Mouse (Mus musculus): ENCODE measurements around the gene Slc16a11. TPM values are rescaled to one million over a fixed set of nuclear protein-coding genes. Genes with fewer than 3 reads are reported as not detected.

Slc16a11 gene
- polyA plus RNA-seq, 1 experiment from 2014 or later: 8.1 TPM

DNA sequence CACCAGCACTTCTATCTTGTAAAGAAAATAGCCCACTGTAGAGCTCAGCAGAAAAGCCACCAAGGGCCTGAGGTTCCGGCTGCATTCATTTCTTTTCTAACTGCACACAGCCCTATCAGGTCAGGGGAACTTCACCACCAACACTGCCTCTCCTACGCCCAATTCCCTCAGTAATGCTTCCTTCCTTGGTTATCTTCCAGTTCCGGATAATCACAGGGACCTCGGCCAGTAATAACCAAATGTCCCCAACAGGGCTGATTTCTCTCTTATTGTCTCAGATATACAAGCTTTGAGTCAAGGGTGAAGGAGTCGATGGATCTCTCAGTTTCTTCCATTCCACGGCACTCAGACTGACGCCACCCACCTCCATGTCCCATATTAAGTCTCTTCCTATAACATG lies 5.3 kb upstream of the Slc16a11 start:
- Histone ChIP-seq H3K36me3 (no peaks in the 10 kb centered on the region), H3K27me3 (peaks cover 4% of the 10 kb centered on the region; the same call in 1 of the 2 replicates), H3K9ac (no peak overlapping the region)

DNA sequence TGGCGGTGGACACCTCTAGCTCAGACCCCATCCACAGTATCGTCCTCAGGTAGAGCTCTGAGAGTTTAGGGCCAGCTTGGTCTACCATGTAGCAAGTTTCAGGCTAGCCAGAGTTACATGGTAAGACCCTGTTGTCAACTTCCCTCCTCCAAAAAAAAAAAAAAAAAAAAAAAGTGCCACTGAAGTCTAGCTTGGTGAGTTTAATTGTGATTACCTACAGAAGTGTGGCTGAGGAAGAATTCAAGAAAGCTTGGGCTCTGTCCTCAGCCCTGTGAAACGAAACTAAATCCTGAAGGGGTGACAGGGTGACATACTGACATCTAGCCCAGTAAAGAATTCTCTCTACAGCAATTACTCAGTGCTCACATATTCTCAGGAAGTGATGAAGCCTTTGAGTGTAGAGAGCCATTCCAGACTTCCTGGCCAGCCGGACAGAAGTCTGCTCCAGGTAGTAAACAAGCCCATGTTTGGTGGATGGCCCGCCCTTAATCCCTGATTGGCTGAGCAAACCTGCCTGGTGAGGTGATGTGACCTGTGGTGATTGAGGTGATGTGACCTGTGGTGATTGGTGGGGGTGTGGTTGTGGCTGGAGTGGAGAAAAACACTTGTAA lies 3.7 kb upstream of the Slc16a11 start:
- Histone ChIP-seq H3K9me3 (no peaks in the 10 kb centered on the region), H3K4me2 (no peak overlapping the region), H3K27ac (replicated peaks) (no peak overlapping the region), H3K4me1 (replicated peaks) (peaks cover 8% of the 10 kb centered on the region), H3K9ac (no peak overlapping the region), H3K4me3 (no peak overlapping the region), H3K36me3 (no peaks in the 10 kb centered on the region), H3K27me3 (peaks cover 8% of the 10 kb centered on the region; the same call in 1 of the 2 replicates)
- WGBS: 83% methylated on average over 5 of the region's 5 CpGs
- no peak for ATAC-seq (ENCODE audit: low FRiP score, low read depth)

More for the DNA sequence above, 5.3 kb upstream of the Slc16a11 start:
- no peaks in the 10 kb centered on the region for H3K4me1 ChIP-seq (replicated peaks)
- no peak for ATAC-seq (ENCODE audit: low FRiP score, low read depth)
- 90% methylated on average over 7 of the region's 7 CpGs for WGBS
- no peak overlapping the region for H3K4me3 ChIP-seq
- no peak overlapping the region for H3K4me2 ChIP-seq
- H3K9me3 ChIP-seq: no peaks in the 10 kb centered on the region
- no peak overlapping the region for H3K27ac ChIP-seq (replicated peaks)

DNA sequence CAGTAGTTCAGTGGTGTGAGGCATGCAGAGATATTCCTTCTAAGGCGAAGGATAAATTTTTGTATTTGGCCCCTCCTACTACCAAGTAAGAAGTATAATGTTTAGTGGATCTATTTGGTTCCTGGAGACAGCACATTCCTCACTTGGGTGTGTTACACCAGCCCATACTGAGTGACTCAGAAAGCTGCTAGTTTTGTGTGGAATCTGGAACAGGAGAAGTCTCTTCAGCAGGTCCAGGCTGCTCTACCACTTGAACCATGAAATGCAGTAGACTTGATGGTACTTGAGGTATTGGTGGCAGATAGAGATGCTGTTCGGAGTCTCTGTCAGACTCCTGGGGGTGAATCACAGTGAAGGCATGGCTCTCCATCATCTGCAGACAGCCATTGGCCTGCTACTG lies 1.9 kb upstream of the Slc16a11 start:
- 94% methylated on average over 2 of the region's 2 CpGs for WGBS
- Histone ChIP-seq H3K4me3 (no peak overlapping the region), H3K4me2 (no peak overlapping the region), H3K27me3 (peaks cover 24% of the 10 kb centered on the region), H3K9me3 (no peaks in the 10 kb centered on the region), H3K27ac (replicated peaks) (no peak overlapping the region), H3K36me3 (no peaks in the 10 kb centered on the region), H3K9ac (no peak overlapping the region), H3K4me1 (replicated peaks) (peaks cover 26% of the 10 kb centered on the region)
- ATAC-seq (ENCODE audit: low FRiP score, low read depth): no peak

DNA sequence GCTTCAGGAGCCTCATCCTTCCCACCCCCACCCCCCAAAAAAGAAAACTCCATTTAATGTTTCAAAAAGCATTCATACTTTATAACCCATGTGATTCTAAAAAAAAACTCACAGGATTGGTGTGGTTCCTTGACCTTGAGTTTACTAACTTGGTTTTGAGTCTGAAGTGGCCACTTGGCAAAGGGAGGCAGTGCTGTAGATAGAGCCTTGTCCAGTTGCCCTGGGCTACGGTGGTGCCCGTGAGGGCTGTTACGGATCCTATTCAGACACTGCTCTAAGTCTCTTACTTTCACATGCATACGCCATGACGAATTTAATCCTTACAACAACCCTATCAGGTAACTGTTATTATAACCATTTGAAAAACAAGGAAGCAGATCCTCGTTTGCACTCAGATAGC lies 580 bp upstream of the Slc16a11 start:
- no peak for ATAC-seq (ENCODE audit: low FRiP score, low read depth)
- H3K36me3 ChIP-seq: peaks cover 2% of the 10 kb centered on the region; the same call in 1 of the 2 replicates
- H3K4me3 ChIP-seq: no peak overlapping the region
- H3K9me3 ChIP-seq: no peaks in the 10 kb centered on the region
- 78% methylated on average over 6 of the region's 6 CpGs for WGBS
- H3K4me1 ChIP-seq (replicated peaks): peaks cover 26% of the 10 kb centered on the region
- no peak overlapping the region for H3K4me2 ChIP-seq
- H3K9ac ChIP-seq: no peak overlapping the region
- H3K27me3 ChIP-seq: peaks cover 37% of the 10 kb centered on the region
- H3K27ac ChIP-seq (replicated peaks): no peak overlapping the region

DNA sequence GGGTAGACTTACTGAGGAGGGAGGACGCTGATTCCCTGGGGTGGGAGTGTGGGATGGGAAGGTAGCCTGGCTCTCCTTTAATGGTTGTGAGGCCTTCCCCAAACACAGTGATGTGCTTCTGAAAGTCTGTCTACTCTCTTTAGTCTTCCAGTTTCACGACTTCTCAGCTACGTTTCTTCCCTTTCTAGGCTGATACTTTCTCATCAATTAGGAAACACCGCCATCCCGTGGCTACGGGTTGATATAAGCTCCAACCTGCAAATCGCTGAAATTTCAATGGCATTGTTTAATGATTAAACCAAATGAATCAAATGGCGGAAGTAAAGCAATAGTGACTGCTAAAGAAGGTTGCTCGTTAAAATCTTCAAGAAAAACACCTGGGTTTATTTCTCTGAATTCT lies 344 bp downstream of the Slc16a11 start:
- no peak overlapping the region for H3K27ac ChIP-seq (replicated peaks)
- no peak overlapping the region for H3K9ac ChIP-seq
- peak overlapping the region; percentile 84; the same call in 1 of the 2 replicates for H3K4me2 ChIP-seq
- H3K9me3 ChIP-seq: no peaks in the 10 kb centered on the region
- H3K4me1 ChIP-seq (replicated peaks): peaks cover 26% of the 10 kb centered on the region
- H3K36me3 ChIP-seq: peaks cover 6% of the 10 kb centered on the region; the same call in 1 of the 2 replicates
- no peak overlapping the region for H3K4me3 ChIP-seq
- WGBS: 9% methylated on average over 9 of the region's 9 CpGs
- peaks cover 39% of the 10 kb centered on the region for H3K27me3 ChIP-seq
- ATAC-seq (ENCODE audit: low FRiP score, low read depth): no peak

DNA sequence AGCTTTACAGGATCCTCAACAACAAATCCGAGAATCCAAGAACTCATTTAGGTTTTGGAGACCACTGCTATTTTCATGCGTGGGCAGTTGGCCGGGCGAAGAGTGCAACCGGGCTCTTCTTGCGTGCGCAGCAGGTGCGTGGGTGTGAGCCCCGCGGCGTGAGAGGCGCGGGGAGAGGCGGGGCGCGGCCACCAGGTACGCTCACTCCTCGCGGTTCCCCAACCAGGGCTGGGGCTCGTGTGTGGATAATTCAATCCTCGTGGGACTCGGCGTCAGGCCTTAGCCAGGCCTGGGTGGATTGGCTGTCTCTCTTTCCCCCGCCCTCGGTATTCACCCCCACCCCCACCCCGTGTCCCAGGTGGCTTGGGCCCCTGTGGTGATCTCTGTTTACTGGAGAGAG lies 1.2 kb downstream of the Slc16a11 start:
- Histone ChIP-seq H3K9me3 (no peaks in the 10 kb centered on the region), H3K4me2 (peak overlapping the region; percentile 84), H3K9ac (peak overlapping the region; percentile 44), H3K36me3 (peaks cover 6% of the 10 kb centered on the region; the same call in 1 of the 2 replicates), H3K27me3 (peaks cover 39% of the 10 kb centered on the region), H3K4me1 (replicated peaks) (peaks cover 32% of the 10 kb centered on the region), H3K27ac (replicated peaks) (no peak overlapping the region), H3K4me3 (peak overlapping the region; percentile 42)
- WGBS: 8% methylated on average over 23 of the region's 26 CpGs
- peak; percentile 17; the same call in 1 of the 2 replicates for ATAC-seq (ENCODE audit: low FRiP score, low read depth)

DNA sequence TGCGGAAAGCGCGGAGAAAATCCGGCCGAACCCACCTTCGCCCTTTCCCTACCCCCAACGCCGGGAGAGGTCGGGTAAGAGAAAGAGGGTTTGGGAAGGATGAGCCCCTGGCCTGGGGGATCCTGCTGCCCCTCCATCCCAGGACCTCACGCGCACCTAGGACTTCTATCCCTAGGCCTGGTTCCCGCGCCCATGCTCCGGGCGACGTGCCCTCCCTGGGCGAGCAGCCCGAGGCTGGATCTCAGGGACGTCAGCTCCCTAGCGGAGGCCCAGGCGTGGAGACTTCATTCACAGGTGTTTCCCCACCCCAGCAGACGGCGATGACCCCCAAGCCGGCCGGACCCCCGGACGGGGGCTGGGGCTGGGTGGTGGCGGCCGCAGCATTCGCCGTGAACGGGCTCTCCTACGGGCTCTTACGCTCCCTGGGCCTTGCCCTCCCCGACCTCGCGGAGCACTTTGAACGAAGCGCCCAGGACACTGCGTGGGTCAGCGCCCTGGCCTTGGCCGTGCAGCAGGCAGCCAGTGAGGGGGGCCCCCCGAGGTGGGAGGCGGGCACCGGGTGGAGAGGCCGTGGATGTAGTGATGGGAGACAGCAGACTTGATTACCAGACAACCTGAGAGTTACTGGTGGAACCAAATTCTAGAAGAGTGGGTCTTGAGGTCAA lies 1.8 kb downstream of the Slc16a11 start:
- no peaks in the 10 kb centered on the region for H3K9me3 ChIP-seq
- H3K9ac ChIP-seq: peak overlapping the region; percentile 44
- peaks cover 39% of the 10 kb centered on the region for H3K27me3 ChIP-seq
- peak; percentile 57 for ATAC-seq (ENCODE audit: low FRiP score, low read depth)
- no peak overlapping the region for H3K27ac ChIP-seq (replicated peaks)
- peaks cover 6% of the 10 kb centered on the region; the same call in 1 of the 2 replicates for H3K36me3 ChIP-seq
- H3K4me2 ChIP-seq: peak overlapping the region; percentile 84
- under 1% methylated on average over 46 of the region's 46 CpGs for WGBS
- peak overlapping the region; percentile 42 for H3K4me3 ChIP-seq
- peaks cover 38% of the 10 kb centered on the region for H3K4me1 ChIP-seq (replicated peaks)

DNA sequence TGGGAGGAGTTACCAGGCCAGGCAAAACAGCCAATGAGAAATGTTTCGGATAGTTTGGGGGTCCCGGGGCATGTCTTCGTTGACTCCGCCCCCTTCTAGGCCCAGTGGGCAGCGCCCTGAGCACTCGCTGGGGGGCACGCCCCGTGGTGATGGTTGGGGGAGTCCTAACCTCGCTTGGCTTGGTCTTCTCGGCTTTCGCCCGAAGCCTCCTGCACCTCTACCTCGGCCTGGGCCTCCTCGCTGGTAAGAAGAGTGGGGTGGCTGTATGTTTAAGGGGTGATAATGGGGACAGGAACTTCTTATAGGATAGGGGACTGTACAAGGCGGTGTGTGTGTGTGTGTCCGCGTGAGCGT lies 2.3 kb downstream of the Slc16a11 start:
- Histone ChIP-seq H3K9ac (no peak overlapping the region), H3K4me3 (peak overlapping the region; percentile 42), H3K4me2 (peak overlapping the region; percentile 84), H3K36me3 (peaks cover 6% of the 10 kb centered on the region; the same call in 1 of the 2 replicates), H3K4me1 (replicated peaks) (peaks cover 43% of the 10 kb centered on the region), H3K9me3 (no peaks in the 10 kb centered on the region), H3K27ac (replicated peaks) (no peak overlapping the region), H3K27me3 (peaks cover 39% of the 10 kb centered on the region)
- WGBS: 5% methylated on average over 18 of the region's 18 CpGs
- ATAC-seq (ENCODE audit: low FRiP score, low read depth): peak; percentile 32; the same call in 1 of the 2 replicates

DNA sequence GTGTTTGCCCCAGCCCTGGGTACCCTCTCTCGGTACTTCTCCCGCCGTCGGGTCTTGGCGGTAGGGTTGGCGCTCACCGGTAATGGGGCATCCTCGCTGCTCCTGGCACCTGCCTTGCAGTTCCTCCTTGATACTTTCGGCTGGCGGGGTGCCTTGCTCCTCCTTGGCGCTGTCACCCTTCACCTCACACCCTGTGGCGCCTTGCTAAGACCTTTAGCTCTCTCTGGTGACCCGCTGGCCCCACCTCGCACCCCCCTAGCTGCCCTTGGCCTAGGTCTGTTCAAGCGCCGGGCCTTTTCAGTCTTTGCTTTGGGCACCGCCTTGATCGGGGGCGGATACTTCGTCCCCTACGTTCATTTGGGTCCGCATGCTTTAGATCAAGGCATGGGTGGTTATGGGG lies 2.7 kb downstream of the Slc16a11 start:
- H3K4me1 ChIP-seq (replicated peaks): peaks cover 46% of the 10 kb centered on the region
- no peaks in the 10 kb centered on the region for H3K9me3 ChIP-seq
- no peak overlapping the region for H3K4me3 ChIP-seq
- no peak overlapping the region for H3K9ac ChIP-seq
- peaks cover 39% of the 10 kb centered on the region for H3K27me3 ChIP-seq
- WGBS: 11% methylated on average over 22 of the region's 22 CpGs
- H3K4me2 ChIP-seq: peak overlapping the region; percentile 84
- no peak overlapping the region for H3K27ac ChIP-seq (replicated peaks)
- ATAC-seq (ENCODE audit: low FRiP score, low read depth): no peak
- peaks cover 6% of the 10 kb centered on the region; the same call in 1 of the 2 replicates for H3K36me3 ChIP-seq

DNA sequence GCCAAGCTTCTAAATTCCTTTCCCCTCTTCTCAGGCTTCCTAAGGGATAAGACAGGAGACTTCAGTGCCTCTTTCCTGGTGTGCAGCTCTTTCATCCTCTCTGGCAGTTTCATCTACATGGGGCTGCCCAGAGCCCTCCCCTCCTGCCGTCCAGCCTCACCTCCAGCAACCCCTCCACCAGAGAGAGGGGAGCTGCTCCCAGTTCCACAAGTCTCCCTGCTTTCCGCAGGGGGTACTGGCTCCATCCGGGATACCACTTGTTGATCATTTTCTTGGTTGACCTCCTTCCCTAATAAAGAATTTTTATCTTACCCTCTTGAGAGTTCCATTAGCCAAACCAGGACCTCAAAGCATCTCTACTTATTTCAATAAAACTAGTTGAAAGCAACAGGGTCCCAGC lies 3.6 kb downstream of the Slc16a11 start:
- WGBS: 46% methylated on average over 3 of the region's 3 CpGs
- Histone ChIP-seq H3K4me1 (replicated peaks) (peaks cover 46% of the 10 kb centered on the region), H3K36me3 (peaks cover 6% of the 10 kb centered on the region; the same call in 1 of the 2 replicates)

DNA sequence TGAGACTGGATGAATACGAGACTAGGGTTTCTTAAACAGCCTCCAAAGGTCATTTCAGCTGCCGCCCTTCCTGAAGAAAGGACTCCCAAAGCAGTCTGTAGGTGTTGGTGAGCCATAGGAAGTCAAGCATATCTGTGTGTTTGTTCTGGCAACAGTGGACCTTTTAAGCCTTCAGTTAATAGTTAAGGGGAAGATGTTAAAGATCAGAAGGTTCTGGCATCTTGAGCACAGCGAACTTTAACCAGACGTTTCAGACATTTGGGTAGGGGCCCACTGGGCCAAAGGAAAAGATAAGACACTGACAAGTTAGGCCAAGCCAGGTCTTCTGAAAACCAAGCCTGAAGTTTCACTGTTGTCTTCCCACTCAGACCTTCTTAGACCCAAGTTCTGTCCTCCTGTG lies 5.5 kb downstream of the Slc16a11 start:
- Histone ChIP-seq H3K36me3 (peaks cover 6% of the 10 kb centered on the region; the same call in 1 of the 2 replicates), H3K27ac (replicated peaks) (no peak overlapping the region), H3K4me1 (replicated peaks) (peaks cover 57% of the 10 kb centered on the region), H3K27me3 (peaks cover 35% of the 10 kb centered on the region), H3K9me3 (no peaks in the 10 kb centered on the region), H3K4me3 (no peak overlapping the region), H3K4me2 (0 out of 2 replicates have a peak overlapping the region, but pooled peaks have one; percentile 87), H3K9ac (no peak overlapping the region)
- ATAC-seq (ENCODE audit: low FRiP score, low read depth): no peak
- 95% methylated on average over 4 of the region's 4 CpGs for WGBS

More for the DNA sequence above, 3.6 kb downstream of the Slc16a11 start:
- no peaks in the 10 kb centered on the region for H3K9me3 ChIP-seq
- H3K4me3 ChIP-seq: no peak overlapping the region
- H3K9ac ChIP-seq: no peak overlapping the region
- H3K27ac ChIP-seq (replicated peaks): no peak overlapping the region
- peaks cover 39% of the 10 kb centered on the region for H3K27me3 ChIP-seq
- ATAC-seq (ENCODE audit: low FRiP score, low read depth): no peak
- no peak overlapping the region for H3K4me2 ChIP-seq

DNA sequence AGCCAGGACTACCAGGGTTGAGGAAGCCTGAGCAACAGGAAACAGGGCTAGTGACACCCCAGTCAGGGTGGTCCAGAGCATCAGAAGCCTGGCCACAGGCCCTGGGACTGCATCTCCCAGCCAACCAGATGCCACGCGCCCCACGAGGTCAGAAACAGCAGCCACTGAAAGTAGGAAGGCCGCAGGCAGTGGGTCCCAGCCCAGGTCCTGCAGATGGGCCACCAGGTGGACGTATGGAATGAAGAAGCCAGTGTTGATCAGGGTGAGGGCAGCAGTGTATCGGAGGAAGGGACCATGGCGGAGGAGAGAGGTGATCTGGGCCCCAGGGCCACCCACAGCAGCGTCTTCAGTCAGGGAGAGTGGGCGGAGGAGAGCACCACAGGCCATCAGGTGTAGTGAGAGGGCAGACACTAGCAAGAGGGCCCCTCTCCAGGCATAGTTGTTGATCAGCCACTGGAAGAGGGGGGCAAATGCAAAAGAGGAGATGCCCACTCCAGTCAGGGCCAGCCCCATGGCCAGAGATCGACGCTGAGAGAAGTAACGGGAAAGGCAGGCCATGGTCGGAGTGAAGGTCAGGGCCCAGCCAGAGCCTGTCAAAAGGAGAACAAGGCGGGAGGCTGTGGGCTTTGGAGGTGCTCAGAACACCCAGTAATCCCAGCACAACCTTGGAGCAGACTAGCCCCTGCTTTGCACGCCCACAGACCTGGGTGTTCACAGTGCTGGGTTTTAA lies 6.4 kb downstream of the Slc16a11 start:
- no peak overlapping the region for H3K27ac ChIP-seq (replicated peaks)
- H3K4me3 ChIP-seq: peak overlapping the region; percentile 60
- H3K9ac ChIP-seq: 0 out of 2 replicates have a peak overlapping the region, but pooled peaks have one; percentile 15
- H3K36me3 ChIP-seq: peaks cover 6% of the 10 kb centered on the region; the same call in 1 of the 2 replicates
- WGBS: 88% methylated on average over 15 of the region's 15 CpGs
- H3K27me3 ChIP-seq: peaks cover 31% of the 10 kb centered on the region
- no peak for ATAC-seq (ENCODE audit: low FRiP score, low read depth)
- H3K4me1 ChIP-seq (replicated peaks): peaks cover 49% of the 10 kb centered on the region
- peak overlapping the region; percentile 87 for H3K4me2 ChIP-seq
- H3K9me3 ChIP-seq: no peaks in the 10 kb centered on the region
